Mouse (Mus musculus) ZHBTc4 (cell line): ENCODE measurements around the gene Hpgd.
A peak's percentile ranks its signal among the peaks of the same experiment; 100 is the strongest.
"Not testable (repeated sequence)": the region's sequence is repeated elsewhere in the genome, so short reads cannot be mapped to it uniquely, and the experiment has no call there.

Experiments used
- DNase-seq: peaks from one replicate; pipeline ENCODE4 v3.0.0-alpha.2; 2011; ENCODE audit warnings: low read depth, low spot score

Hpgd gene

DNA sequence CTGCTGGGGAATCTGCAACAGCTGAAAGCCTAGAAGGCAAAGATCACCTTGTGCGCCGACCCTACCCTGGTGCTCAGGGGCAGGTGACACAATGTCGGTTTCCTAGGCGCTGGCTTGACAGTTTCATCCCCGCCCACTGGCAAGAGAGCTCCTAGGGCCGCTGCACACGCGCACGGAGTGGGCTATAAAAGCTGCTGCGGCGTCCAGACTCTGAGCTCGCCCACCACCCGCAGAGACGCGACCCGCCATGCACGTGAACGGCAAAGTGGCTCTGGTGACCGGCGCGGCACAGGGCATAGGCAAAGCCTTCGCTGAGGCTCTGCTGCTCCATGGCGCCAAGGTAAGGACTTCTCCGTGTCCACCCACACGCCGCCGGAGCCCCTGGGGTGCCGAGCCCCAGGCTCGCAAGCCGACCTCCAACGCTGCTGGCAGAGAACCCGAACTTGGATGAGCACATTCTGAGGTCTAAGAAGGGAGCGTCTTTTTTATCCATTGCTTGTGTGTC, at the start of gene Hpgd:
Gene Hpgd, plus strand, starts transcription at position 213 of the 505 bp plus-strand sequence.
- peak; percentile 85 for DNase-seq

- peak; percentile 84 for DNase-seq
These were observed 42.7 kb upstream of the Hpgd start for GRCm38 (mm10) chr8:56251728-56252127.

DNA sequence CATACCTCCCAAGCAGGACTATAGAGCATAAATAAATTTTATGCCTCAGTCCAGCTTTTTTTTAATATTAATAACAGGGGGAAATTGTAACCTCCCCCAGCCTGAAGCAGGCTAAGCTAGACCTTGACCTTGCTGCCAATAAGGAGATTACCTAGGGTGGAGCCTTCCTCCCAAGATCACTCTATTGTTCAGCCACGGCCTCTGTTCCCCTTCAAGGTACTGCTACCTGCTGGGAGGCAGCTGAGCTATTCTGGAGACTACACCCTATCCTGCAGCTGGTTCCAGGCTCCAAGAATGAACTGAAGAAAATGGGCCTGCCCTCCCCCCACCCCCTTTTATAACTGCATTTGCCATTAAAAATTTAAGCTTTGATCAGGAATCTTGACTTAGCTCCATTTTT, 42.1 kb upstream of the Hpgd start:
- DNase-seq, result peak; percentile 93

- DNase-seq, result no peak
These were observed 33.2 kb upstream of the Hpgd start for GRCm38 (mm10) chr8:56261190-56261589.

GRCm38 (mm10) chr8:56269687-56270663, 24.4 kb upstream of the Hpgd start:
- DNase-seq, result no peak

DNA sequence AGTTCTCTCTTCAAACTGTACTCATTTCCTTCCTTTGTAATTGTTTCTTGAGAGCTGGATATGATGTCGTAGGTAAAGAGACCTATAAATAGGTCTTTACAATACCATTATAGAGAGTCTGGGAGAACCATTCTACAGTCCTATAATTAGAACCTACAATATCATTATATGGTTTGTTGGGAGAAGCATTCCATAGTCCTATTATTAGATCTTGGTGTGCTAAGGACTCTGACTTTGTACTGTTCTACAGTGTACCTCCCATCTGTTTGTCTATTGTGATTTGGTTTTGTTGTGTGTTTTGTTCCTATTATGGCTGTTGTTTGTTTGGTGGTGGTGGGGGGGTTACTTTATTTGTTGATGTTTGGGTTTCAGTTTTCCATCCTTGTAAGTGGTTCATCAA, 21.5 kb upstream of the Hpgd start:
- DNase-seq, result no peak

DNA sequence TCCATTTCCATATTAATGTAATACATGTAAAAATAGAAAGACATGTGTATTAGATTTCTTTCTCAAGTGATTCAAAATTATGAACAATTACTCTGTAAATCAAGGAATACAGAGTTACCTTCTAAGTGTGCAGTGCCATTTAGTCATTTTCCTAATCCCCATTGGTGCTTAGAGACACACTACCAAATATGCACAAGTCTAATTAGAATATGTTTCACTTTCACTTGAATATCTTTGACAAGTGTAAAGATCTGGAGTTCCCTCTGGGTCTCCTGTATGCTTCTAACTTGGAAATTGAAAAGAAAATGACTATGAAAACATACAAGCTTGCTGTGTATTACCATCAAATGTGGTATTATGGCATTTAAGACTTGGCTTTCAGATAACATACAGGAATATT, 19.1 kb upstream of the Hpgd start:
- DNase-seq, result no peak

GRCm38 (mm10) chr8:56277810-56278528, 16.4 kb upstream of the Hpgd start:
- no peak for DNase-seq

- no peak for DNase-seq
These were observed 15.8 kb upstream of the Hpgd start for GRCm38 (mm10) chr8:56278545-56279063.

DNA sequence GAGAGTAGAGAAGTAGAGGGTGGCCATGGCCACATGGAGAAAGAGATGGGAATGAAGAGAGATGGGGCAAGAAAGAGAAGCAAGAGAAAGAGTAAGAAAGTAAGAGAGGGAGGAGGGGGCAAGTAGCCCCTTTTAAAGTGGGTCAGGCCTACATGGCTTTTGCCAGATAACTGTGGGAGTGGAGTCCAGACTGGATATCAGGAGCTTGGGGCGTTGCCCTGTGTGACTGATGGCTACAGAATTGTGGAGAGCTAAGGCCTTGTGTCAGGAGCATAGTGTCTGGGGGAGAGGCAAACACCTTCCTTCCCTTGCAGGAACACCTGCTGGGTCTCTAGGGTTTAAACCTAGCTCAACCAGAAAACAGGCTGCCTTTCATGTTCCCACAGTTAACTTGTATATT, 10.4 kb upstream of the Hpgd start:
- DNase-seq, result no peak

GRCm38 (mm10) chr8:56284957-56285356, 9.4 kb upstream of the Hpgd start:
- no peak for DNase-seq

DNA sequence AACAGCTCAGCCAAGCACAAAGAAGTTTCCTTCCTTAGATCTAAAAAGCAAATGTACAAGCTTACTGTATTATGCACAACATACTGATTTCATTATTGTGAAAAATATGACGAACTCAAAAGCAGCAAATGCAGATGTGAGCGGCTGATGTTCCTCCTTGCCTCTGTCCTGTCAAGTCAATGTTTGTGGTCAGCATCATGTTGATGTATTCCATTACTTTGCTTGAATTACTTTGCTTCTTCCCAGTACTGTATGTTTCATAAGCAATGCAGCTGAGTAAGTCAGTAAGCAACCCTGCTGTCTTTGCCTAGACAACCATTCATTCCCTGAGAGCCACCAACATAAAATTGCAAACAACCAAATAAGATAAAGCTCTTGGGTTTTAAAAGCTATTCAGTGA, 7.7 kb upstream of the Hpgd start:
- no peak for DNase-seq

DNA sequence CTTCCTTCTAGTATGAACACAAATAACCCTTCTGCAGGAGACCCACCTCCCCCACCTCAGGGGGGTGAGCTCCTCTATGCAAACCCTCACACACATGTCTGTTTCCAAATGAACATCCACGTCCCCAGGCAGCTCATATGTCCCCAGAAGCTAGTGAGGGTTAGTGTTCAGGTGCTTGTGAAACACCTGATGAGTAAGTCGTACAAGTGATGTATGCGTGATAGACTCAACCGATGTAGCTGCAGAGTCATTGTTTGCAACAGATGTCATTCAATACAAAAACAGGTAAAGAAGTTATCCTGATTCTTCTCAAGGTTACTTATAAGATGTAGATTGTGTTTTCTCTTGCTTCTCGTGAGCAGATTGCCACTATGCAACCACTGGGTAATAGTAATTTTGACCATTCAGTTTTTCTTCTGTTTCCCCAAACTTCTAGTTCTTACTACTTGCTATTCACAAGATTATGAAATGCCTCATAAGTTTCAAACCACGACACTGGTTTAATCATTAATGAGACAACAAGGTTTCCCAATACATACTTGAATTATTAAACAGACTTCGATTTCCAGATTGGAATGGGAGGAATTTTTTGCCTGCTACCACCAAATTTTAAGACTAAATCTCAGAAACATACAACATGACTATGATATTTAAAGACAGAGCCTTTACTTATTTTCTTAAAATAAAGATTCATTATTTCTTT, 6.9 kb upstream of the Hpgd start:
- DNase-seq, result no peak

DNA sequence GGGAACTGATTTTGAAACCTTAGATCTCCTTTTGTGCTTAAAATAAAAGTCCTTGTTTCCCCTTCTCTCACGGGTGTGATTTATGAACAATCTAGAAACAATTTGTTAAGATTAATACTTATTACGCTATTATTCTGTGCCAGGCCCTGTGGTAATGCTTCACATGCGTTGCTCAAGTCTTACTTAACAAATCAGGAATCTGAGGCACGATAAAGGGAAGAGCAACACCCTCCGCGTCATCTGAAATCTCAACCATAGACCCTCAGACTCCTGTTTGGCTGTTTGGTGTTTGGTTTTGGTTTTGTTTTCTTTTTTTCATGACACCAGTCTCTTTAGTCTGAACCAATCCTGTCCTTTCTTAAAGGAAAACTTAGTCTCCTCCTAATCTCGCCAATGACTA, 2.1 kb upstream of the Hpgd start:
- no peak for DNase-seq

GRCm38 (mm10) chr8:56293480-56293879, 905 bp upstream of the Hpgd start:
- DNase-seq, result peak; percentile 8

- no peak for DNase-seq
These were observed 636 bp downstream of the Hpgd start for GRCm38 (mm10) chr8:56294886-56295555.

- no peak for DNase-seq
These were observed 5.0 kb downstream of the Hpgd start for GRCm38 (mm10) chr8:56299421-56299820.

- DNase-seq, result not testable (repeated sequence)
These were observed 6.9 kb downstream of the Hpgd start for GRCm38 (mm10) chr8:56301303-56301702.

DNA sequence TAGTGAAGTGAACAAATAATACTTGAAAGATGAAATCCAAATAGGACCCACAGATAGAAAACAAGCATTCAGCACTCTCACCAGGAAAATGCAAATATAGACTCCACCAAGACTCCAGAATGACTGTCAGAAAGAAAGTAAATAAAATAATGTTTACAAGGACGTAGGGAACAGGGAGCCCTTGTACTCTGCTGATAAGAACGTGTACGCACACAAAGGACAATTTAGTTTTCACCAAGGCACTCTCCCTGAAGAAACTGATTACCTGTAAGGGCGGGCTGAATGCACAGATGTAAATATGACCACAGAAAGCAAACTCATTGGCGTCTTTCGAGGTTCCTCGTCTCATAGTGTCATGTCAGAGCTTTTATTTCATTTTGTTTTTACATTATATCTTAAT, 10.2 kb downstream of the Hpgd start:
- DNase-seq, result no peak

DNA sequence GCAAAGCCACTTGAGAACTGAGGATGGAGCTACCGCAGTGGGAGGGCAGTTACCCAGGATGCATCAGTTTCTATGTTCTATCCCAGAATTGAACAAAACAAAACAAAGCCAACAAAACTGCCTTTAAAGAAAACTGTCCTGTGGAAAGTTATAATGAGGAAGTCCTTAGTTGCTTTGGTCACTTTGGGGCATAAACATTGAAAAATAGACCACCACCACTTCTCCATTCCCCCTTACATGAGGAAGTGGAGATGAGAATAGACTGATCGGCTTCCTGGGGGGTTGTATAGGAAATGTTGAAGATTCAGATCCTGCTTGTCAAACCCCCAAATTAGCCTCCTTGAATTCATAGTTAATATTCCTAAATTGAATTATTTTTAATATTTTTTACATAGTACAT, 19.2 kb downstream of the Hpgd start:
- DNase-seq, result no peak

DNA sequence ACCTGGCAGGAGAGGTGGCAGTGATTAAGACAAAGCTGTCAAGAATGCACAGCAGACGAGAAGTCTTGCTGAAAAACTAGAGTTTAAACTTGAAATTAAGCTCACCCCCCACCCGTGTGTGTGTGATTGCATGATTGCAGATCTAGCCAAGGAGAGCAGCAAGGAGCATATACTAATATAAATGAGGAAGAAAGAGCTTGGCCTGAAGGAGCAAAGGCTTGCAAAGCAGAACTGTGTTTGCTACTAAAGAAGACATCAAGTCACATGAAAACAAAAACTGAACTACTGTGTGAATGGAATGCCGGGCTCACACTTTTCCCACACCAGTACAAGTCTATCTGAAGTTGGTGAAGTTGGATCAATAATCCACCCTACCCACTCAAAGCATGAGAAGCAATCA, 20.8 kb downstream of the Hpgd start:
- DNase-seq, result no peak
